Mouse (Mus musculus) activated CD4-positive, CD25-positive, alpha-beta regulatory T cell, adult 9 weeks (primary cell): ENCODE measurements around the gene Arl15. TPM values are rescaled to one million over a fixed set of nuclear protein-coding genes. Genes with fewer than 3 reads are reported as not detected.

Experiments used
- polyA plus RNA-seq: library from polyadenylated mRNA; unstranded; fragments of 100-300 nt; shearing (Covaris generic); gene quantifications from one replicate; pipeline ENCODE4 v1.2.1, GENCODE M21; 2017

The Arl15 gene
- 22.7 TPM for polyA plus RNA-seq

GRCm38 (mm10) chr13:113794039-113794704 lies at the start of gene Arl15:
Gene Arl15, plus strand, starts transcription at chr13:113794505.

Other genes starting within 250 kb of the Arl15 start
- 6.1 TPM for gene Snx18, start 175.9 kb upstream of the Arl15 start, polyA plus RNA-seq
- gene Hspb3, start 130.8 kb upstream of the Arl15 start, polyA plus RNA-seq = not detected